Mouse (Mus musculus): ENCODE results near the gene Tut1. TPM values are rescaled to one million over a fixed set of nuclear protein-coding genes. Genes with fewer than 3 reads are reported as not detected.

Tut1 gene
- polyA plus RNA-seq, 1 experiment, result 13.6 TPM

- DNase-seq (ENCODE audit: low read depth, low spot score), result no peak
- WGBS, result 41% methylated on average over 3 of the region's 3 CpGs
These were observed 22.9 kb downstream of the Tut1 start for GRCm38 (mm10) chr19:8976535-8976934.

GRCm38 (mm10) chr19:8980771-8981170 is 27.1 kb downstream of the Tut1 start:
- WGBS, result 49% methylated on average over 5 of the region's 5 CpGs
- no peak for DNase-seq (ENCODE audit: low read depth, low spot score)

GRCm38 (mm10) chr19:8981450-8982168 is 28.0 kb downstream of the Tut1 start:
- WGBS, result 30% methylated on average over 2 of the region's 2 CpGs
- no peak for DNase-seq (ENCODE audit: low read depth, low spot score)

GRCm38 (mm10) chr19:8982303-8983149 is 28.9 kb downstream of the Tut1 start:
- 18% methylated on average over 5 of the region's 5 CpGs for WGBS
- peak; percentile 80 for DNase-seq (ENCODE audit: low read depth, low spot score)

- WGBS, result 12% methylated on average over 4 of the region's 4 CpGs
- no peak for DNase-seq (ENCODE audit: low read depth, low spot score)
These were observed 29.6 kb downstream of the Tut1 start for GRCm38 (mm10) chr19:8983150-8983650.

- DNase-seq (ENCODE audit: low read depth, low spot score), result no peak
- WGBS, result 8% methylated on average over 7 of the region's 7 CpGs
These were observed 30.7 kb downstream of the Tut1 start for GRCm38 (mm10) chr19:8984255-8984868.

- 33% methylated on average over 5 of the region's 5 CpGs for WGBS
These were observed 32.2 kb downstream of the Tut1 start for GRCm38 (mm10) chr19:8985891-8986290.

GRCm38 (mm10) chr19:8987816-8988215 is 34.2 kb downstream of the Tut1 start:
- DNase-seq (ENCODE audit: low read depth, low spot score), result no peak
- WGBS, result 79% methylated on average over 2 of the region's 2 CpGs

More at GRCm38 (mm10) chr19:8985891-8986290, 32.2 kb downstream of the Tut1 start:
- DNase-seq (ENCODE audit: low read depth, low spot score), result no peak

- 34% methylated on average over 15 of the region's 15 CpGs for WGBS
- DNase-seq (ENCODE audit: low read depth, low spot score), result no peak
These were observed 34.9 kb downstream of the Tut1 start for GRCm38 (mm10) chr19:8988346-8989065.

- WGBS, result 1% methylated on average over 42 of the region's 42 CpGs
These were observed 35.5 kb downstream of the Tut1 start, which contains the start of gene Ahnak for GRCm38 (mm10) chr19:8989066-8989566. Gene Ahnak, plus strand, starts transcription at chr19:8989284.

GRCm38 (mm10) chr19:8989567-8990431 is 36.2 kb downstream of the Tut1 start:
- WGBS, result under 1% methylated on average over 53 of the region's 53 CpGs
- no peak for DNase-seq (ENCODE audit: low read depth, low spot score)

More at GRCm38 (mm10) chr19:8989066-8989566, 35.5 kb downstream of the Tut1 start, which contains the start of gene Ahnak:
- DNase-seq (ENCODE audit: low read depth, low spot score), result no peak

GRCm38 (mm10) chr19:8990432-8991102 is 36.9 kb downstream of the Tut1 start:
- no peak for DNase-seq (ENCODE audit: low read depth, low spot score)
- WGBS, result 17% methylated on average over 15 of the region's 15 CpGs

- 45% methylated on average over 4 of the region's 4 CpGs for WGBS
- no peak for DNase-seq (ENCODE audit: low read depth, low spot score)
These were observed 37.7 kb downstream of the Tut1 start for GRCm38 (mm10) chr19:8991245-8991870.

- WGBS, result 34% methylated on average over 13 of the region's 13 CpGs
These were observed 38.5 kb downstream of the Tut1 start for GRCm38 (mm10) chr19:8991871-8992735.

GRCm38 (mm10) chr19:8992769-8993624 is 39.4 kb downstream of the Tut1 start:
- DNase-seq (ENCODE audit: low read depth, low spot score), result no peak
- WGBS, result 16% methylated on average over 12 of the region's 12 CpGs

More at GRCm38 (mm10) chr19:8991871-8992735, 38.5 kb downstream of the Tut1 start:
- DNase-seq (ENCODE audit: low read depth, low spot score), result no peak

- WGBS, result 48% methylated on average over 2 of the region's 2 CpGs
- DNase-seq (ENCODE audit: low read depth, low spot score), result no peak
These were observed 39.9 kb downstream of the Tut1 start for GRCm38 (mm10) chr19:8993625-8993912.
